Mouse (Mus musculus): ENCODE measurements at regions not wholly inside any gene's neighbourhood (a gene's known extent, or its start where the extent isn't known, plus 50 kb on each side); places are given as distances from the start of the nearest gene placed in this dataset.
A peak's percentile ranks its signal among the peaks of the same experiment; 100 is the strongest.

DNA sequence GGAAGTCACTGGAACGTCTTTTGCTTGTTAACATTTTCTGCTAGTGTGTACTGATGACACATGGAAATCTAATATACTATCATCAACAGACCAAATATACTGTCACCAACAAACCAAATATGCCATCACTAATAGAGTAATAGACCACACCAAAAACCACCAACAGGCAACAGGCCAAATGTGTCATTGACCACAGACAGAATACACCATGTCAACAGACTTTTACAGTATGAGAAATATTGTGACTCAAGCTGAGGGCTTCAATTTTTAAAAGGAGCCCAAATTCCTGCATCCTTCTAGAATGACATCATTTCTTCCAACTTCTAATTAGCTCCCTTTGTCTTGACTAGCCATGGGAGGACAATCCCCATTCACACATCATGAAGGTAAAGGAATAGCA is 85.9 kb upstream of the Arhgap28 start:
- H3K9me3 ChIP-seq (ENCODE audit: control insufficient read depth, low read length), result no peaks in the 10 kb centered on the region
- DNase-seq (ENCODE audit: low spot score) (no peak), ATAC-seq (ENCODE audit: low FRiP score, low TSS enrichment) (no peak)
- 39% methylated on average over 1 of the region's 1 CpGs for WGBS
- H3K4me2 ChIP-seq (replicated peaks; ENCODE audit: low read depth), result no peak overlapping the region
- H3K27me3 ChIP-seq (ENCODE audit: control insufficient read depth, insufficient read depth, low read length), result no peaks in the 10 kb centered on the region
- no peaks in the 10 kb centered on the region for H3K4me1 ChIP-seq (replicated peaks; ENCODE audit: control insufficient read depth, insufficient read depth)
- H3K9ac ChIP-seq (ENCODE audit: low read length), result no peak overlapping the region
- H3K4me3 ChIP-seq (ENCODE audit: low read depth, low read length), result no peak overlapping the region
- no peaks in the 10 kb centered on the region for H3K36me3 ChIP-seq (ENCODE audit: control insufficient read depth, insufficient read depth, low read length)
- TF ChIP-seq EP300 (optimal IDR thresholded peaks at IDR 0.05), result no peak
- no peak for TF ChIP-seq CTCF (IDR thresholded peaks at IDR 0.05; ENCODE audit: low read depth)
- H3K27ac ChIP-seq (replicated peaks), result no peak overlapping the region

- TF ChIP-seq CTCF (IDR thresholded peaks at IDR 0.05; ENCODE audit: low read depth) (no peak), EP300 (optimal IDR thresholded peaks at IDR 0.05) (no peak)
- Histone ChIP-seq H3K4me2 (replicated peaks; ENCODE audit: low read depth) (no peak overlapping the region), H3K4me1 (replicated peaks; ENCODE audit: control insufficient read depth, insufficient read depth) (no peaks in the 10 kb centered on the region), H3K36me3 (ENCODE audit: control insufficient read depth, insufficient read depth, low read length) (no peaks in the 10 kb centered on the region), H3K4me3 (ENCODE audit: low read depth, low read length) (no peak overlapping the region), H3K9me3 (ENCODE audit: control insufficient read depth, low read length) (no peaks in the 10 kb centered on the region), H3K27me3 (ENCODE audit: control insufficient read depth, insufficient read depth, low read length) (no peaks in the 10 kb centered on the region), H3K9ac (ENCODE audit: low read length) (no peak overlapping the region), H3K27ac (replicated peaks) (no peak overlapping the region)
- ATAC-seq (ENCODE audit: low FRiP score, low TSS enrichment), result no peak
- DNase-seq (ENCODE audit: low spot score), result no peak
- WGBS, result 66% methylated on average over 2 of the region's 2 CpGs
Measured at GRCm38 (mm10) chr17:68096982-68097381, 93.1 kb upstream of the Arhgap28 start.

DNA sequence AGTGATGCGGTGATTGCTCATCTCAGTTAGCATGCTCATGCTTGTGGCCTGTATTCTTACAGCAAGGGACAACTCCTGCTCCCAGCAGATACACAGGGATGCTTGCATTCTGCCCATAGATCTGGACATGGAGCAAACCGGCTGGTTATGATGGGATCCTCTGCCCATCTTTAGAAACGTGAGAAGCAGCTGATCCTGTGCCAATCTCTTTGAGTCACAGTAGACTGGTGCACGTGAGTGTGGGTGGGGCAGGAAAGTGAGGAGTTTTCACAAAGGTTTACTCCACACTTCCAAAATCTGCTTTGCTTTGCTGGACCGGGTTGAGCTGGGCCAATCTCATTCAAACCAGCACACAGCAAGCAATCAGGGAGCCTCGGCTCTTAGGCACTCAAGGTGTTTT is 93.5 kb upstream of the Arhgap28 start:
- WGBS, result 56% methylated on average over 6 of the region's 6 CpGs
- no peak overlapping the region for H3K27ac ChIP-seq (replicated peaks)
- ATAC-seq (ENCODE audit: low FRiP score, low TSS enrichment) (no peak), DNase-seq (ENCODE audit: low spot score) (no peak)
- no peaks in the 10 kb centered on the region for H3K9me3 ChIP-seq (ENCODE audit: control insufficient read depth, low read length)
- H3K4me1 ChIP-seq (replicated peaks; ENCODE audit: control insufficient read depth, insufficient read depth), result no peaks in the 10 kb centered on the region
- H3K36me3 ChIP-seq (ENCODE audit: control insufficient read depth, insufficient read depth, low read length), result no peaks in the 10 kb centered on the region
- H3K27me3 ChIP-seq (ENCODE audit: control insufficient read depth, insufficient read depth, low read length), result no peaks in the 10 kb centered on the region
- no peak overlapping the region for H3K9ac ChIP-seq (ENCODE audit: low read length)
- no peak overlapping the region for H3K4me2 ChIP-seq (replicated peaks; ENCODE audit: low read depth)
- no peak overlapping the region for H3K4me3 ChIP-seq (ENCODE audit: low read depth, low read length)
- TF ChIP-seq EP300 (optimal IDR thresholded peaks at IDR 0.05) (no peak), CTCF (IDR thresholded peaks at IDR 0.05; ENCODE audit: low read depth) (no peak)

- TF ChIP-seq EP300 (optimal IDR thresholded peaks at IDR 0.05) (no peak), CTCF (IDR thresholded peaks at IDR 0.05; ENCODE audit: low read depth) (no peak)
- no peak overlapping the region for H3K27ac ChIP-seq (replicated peaks)
- WGBS, result 72% methylated on average over 2 of the region's 2 CpGs
- no peaks in the 10 kb centered on the region for H3K36me3 ChIP-seq (ENCODE audit: control insufficient read depth, insufficient read depth, low read length)
- H3K9ac ChIP-seq (ENCODE audit: low read length), result no peak overlapping the region
- no peak overlapping the region for H3K4me2 ChIP-seq (replicated peaks; ENCODE audit: low read depth)
- no peaks in the 10 kb centered on the region for H3K4me1 ChIP-seq (replicated peaks; ENCODE audit: control insufficient read depth, insufficient read depth)
- no peaks in the 10 kb centered on the region for H3K27me3 ChIP-seq (ENCODE audit: control insufficient read depth, insufficient read depth, low read length)
- DNase-seq (ENCODE audit: low spot score) (no peak), ATAC-seq (ENCODE audit: low FRiP score, low TSS enrichment) (no peak)
- H3K4me3 ChIP-seq (ENCODE audit: low read depth, low read length), result no peak overlapping the region
- no peaks in the 10 kb centered on the region for H3K9me3 ChIP-seq (ENCODE audit: control insufficient read depth, low read length)
Measured at GRCm38 (mm10) chr17:68100093-68100492, 96.2 kb upstream of the Arhgap28 start.

DNA sequence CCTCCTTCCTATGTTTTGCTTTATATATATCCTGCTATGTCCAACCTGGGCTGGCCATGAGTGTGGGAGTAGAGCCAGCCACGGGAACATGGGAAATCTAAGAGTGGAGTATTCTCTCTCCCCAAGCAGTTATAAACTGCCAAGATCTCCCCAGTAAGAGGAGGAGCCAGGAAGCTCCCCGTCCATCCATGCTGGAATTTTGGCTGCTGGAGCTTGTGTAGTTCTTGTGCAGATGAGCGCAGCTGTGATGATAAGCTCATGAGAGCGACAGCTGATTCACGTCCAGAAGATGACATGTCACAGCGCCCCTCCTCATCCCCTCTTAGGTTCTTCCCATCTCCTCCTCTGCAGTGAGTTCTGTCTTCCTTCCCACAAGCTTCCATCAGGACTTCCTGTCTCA is 99.4 kb upstream of the Arhgap28 start:
- peak; percentile 35; the same call in 1 of the 2 replicates for ATAC-seq (ENCODE audit: low FRiP score, low TSS enrichment)
- H3K27ac ChIP-seq (replicated peaks), result no peak overlapping the region
- H3K36me3 ChIP-seq (ENCODE audit: control insufficient read depth, insufficient read depth, low read length), result no peaks in the 10 kb centered on the region
- H3K9me3 ChIP-seq (ENCODE audit: control insufficient read depth, low read length), result no peaks in the 10 kb centered on the region
- 44% methylated on average over 6 of the region's 6 CpGs for WGBS
- no peaks in the 10 kb centered on the region for H3K4me1 ChIP-seq (replicated peaks; ENCODE audit: control insufficient read depth, insufficient read depth)
- H3K9ac ChIP-seq (ENCODE audit: low read length), result no peak overlapping the region
- peak; percentile 17 for DNase-seq (ENCODE audit: low spot score)
- TF ChIP-seq EP300 (optimal IDR thresholded peaks at IDR 0.05), result no peak
- TF ChIP-seq CTCF (IDR thresholded peaks at IDR 0.05; ENCODE audit: low read depth), result no peak
- H3K4me2 ChIP-seq (replicated peaks; ENCODE audit: low read depth), result no peak overlapping the region
- H3K4me3 ChIP-seq (ENCODE audit: low read depth, low read length), result no peak overlapping the region
- H3K27me3 ChIP-seq (ENCODE audit: control insufficient read depth, insufficient read depth, low read length), result no peaks in the 10 kb centered on the region

DNA sequence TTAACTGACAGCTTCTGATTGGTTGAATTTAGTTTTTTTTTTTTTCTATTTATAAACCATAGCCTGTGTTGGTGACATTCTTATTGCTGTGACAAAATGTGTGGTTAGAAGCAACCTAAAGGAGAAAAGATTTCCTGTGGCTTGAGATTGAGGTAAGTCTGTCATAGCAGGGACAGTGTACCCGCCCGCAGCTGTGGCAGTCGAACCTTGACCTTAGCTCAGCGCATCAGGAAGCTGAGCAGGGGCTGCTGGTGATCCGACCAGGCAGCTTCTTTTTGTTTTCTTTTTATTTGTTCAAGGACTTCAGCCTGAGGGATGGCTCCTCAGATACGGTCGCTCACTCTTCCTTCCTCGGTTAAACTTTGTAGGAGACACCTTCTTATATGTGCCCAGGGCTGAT is 102.4 kb upstream of the Arhgap28 start:
- no peak overlapping the region for H3K9ac ChIP-seq (ENCODE audit: low read length)
- DNase-seq (ENCODE audit: low spot score), result no peak

More for the DNA sequence above, 102.4 kb upstream of the Arhgap28 start:
- H3K4me2 ChIP-seq (replicated peaks; ENCODE audit: low read depth), result no peak overlapping the region
- H3K4me1 ChIP-seq (replicated peaks; ENCODE audit: control insufficient read depth, insufficient read depth), result no peaks in the 10 kb centered on the region
- H3K4me3 ChIP-seq (ENCODE audit: low read depth, low read length), result no peak overlapping the region
- no peaks in the 10 kb centered on the region for H3K9me3 ChIP-seq (ENCODE audit: control insufficient read depth, low read length)
- H3K36me3 ChIP-seq (ENCODE audit: control insufficient read depth, insufficient read depth, low read length), result no peaks in the 10 kb centered on the region
- 58% methylated on average over 8 of the region's 8 CpGs for WGBS
- H3K27ac ChIP-seq (replicated peaks), result no peak overlapping the region
- TF ChIP-seq CTCF (IDR thresholded peaks at IDR 0.05; ENCODE audit: low read depth) (no peak), EP300 (optimal IDR thresholded peaks at IDR 0.05) (no peak)
- no peaks in the 10 kb centered on the region for H3K27me3 ChIP-seq (ENCODE audit: control insufficient read depth, insufficient read depth, low read length)
- no peak for ATAC-seq (ENCODE audit: low FRiP score, low TSS enrichment)

Measured in stomach, postnatal 0 days (tissue).